Mouse (Mus musculus) megakaryocyte-erythroid progenitor cell, adult 5 weeks (primary cell): ENCODE results near the gene Lce3b. TPM values are rescaled to one million over a fixed set of nuclear protein-coding genes. Genes with fewer than 3 reads are reported as not detected.

Experiments used
- polyA plus RNA-seq: library from polyadenylated mRNA; stranded (reverse); fragments of >175 nt; gene quantifications from 2 replicates; pipeline ENCODE4 v1.2.3, GENCODE M21; 2012

Gene Lce3b
- not detected in 2 replicates for polyA plus RNA-seq

GRCm38 (mm10) chr3:92932679-92933078 is at the start of gene Lce3b:
Lce3b (plus strand) TSS chr3:92932979.

GRCm38 (mm10) chr3:92926130-92926529 is 6.6 kb upstream of the Lce3b start, which contains the start of gene Lce3a:
Lce3a (minus strand) TSS chr3:92926230.

DNA sequence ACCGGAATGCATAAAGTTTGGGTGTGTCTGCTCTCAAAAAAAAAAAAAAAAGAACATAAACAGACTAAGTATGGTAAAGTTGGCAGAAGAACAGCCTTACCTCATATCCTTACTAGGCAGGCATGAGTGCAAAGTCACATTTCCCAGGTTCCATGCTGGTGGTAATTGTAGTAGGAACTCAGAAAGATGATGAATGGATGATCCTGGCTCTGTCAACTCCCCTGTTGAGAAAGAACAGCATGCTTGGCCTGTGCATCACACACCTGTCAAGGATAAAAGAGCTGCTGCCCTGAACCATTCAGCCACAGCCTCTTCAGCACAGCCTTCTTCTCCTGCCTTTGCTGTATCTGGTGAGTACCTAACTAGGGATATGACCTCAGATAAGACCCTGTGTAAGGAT is 11.4 kb downstream of the Lce3b start, which contains the start of gene Lce3c:
Lce3c (plus strand) TSS at position 301 of the 400 bp plus-strand sequence.

GRCm38 (mm10) chr3:92957090-92957489 is 24.3 kb downstream of the Lce3b start, which contains the start of gene Lce3d:
Lce3d (plus strand) TSS chr3:92957390.

DNA sequence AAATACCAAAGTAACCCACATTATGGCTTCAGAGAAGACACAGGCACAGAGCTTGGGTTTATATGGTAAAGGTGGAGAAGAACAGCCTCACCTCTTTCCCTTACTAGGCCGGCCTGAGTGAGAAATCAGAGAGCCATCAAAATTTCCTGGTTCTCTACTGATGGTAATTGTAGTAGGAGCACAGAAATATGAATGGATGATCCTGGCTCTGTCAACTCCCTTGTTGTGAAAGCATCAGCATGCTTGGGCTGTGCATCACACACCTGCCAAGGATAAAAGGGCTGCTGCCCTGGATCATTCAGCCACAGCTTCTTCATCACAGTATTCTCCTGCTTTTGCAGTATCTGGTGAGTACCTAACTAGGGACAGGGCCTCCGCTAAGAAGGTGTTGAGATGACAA is 34.0 kb downstream of the Lce3b start, which contains the start of gene Lce3e:
Lce3e (plus strand) TSS at position 301 of the 400 bp plus-strand sequence.

Other genes with a start within 250 kb of the Lce3b start
- not detected in 2 replicates for gene Lce1d, start 245.8 kb upstream of the Lce3b start, polyA plus RNA-seq
- not detected in 2 replicates for gene Lce1e, start 223.9 kb upstream of the Lce3b start, polyA plus RNA-seq
- not detected in 2 replicates for gene Lce1f, start 212.6 kb upstream of the Lce3b start, polyA plus RNA-seq
- gene Gm38119, start 193.9 kb upstream of the Lce3b start, polyA plus RNA-seq = not detected in 2 replicates
- not detected in 2 replicates for gene Lce1g, start 180.6 kb upstream of the Lce3b start, polyA plus RNA-seq
- gene Lce1h, start 167.9 kb upstream of the Lce3b start, polyA plus RNA-seq = not detected in 2 replicates
- not detected in 2 replicates for gene Lce1i, start 154.1 kb upstream of the Lce3b start, polyA plus RNA-seq
- gene Lce1j, start 142.5 kb upstream of the Lce3b start, polyA plus RNA-seq = not detected in 2 replicates
- not detected in 2 replicates for gene Lce1k, start 125.1 kb upstream of the Lce3b start, polyA plus RNA-seq
- not detected in 2 replicates for gene Kprp, start 105.7 kb upstream of the Lce3b start, polyA plus RNA-seq
- not detected in 2 replicates for gene Lce1l, start 81.7 kb upstream of the Lce3b start, polyA plus RNA-seq
- not detected in 2 replicates for gene 2310050C09Rik, start 62.8 kb upstream of the Lce3b start, polyA plus RNA-seq
- not detected in 2 replicates for gene Lce3a, start 6.7 kb upstream of the Lce3b start, polyA plus RNA-seq
- not detected in 2 replicates for gene Lce3c, start 11.5 kb downstream of the Lce3b start, polyA plus RNA-seq
- gene Lce3d, start 24.4 kb downstream of the Lce3b start, polyA plus RNA-seq = not detected in 2 replicates
- not detected in 2 replicates for gene Lce3e, start 34.1 kb downstream of the Lce3b start, polyA plus RNA-seq
- not detected in 2 replicates for gene Lce3f, start 59.2 kb downstream of the Lce3b start, polyA plus RNA-seq
- gene Crct1, start 82.7 kb downstream of the Lce3b start, polyA plus RNA-seq = not detected in 2 replicates
- gene Lce1m, start 86.1 kb downstream of the Lce3b start, polyA plus RNA-seq = not detected in 2 replicates
- not detected in 2 replicates for gene Gm4858, start 135.8 kb downstream of the Lce3b start, polyA plus RNA-seq
- not detected in 2 replicates for gene Crnn, start 211.8 kb downstream of the Lce3b start, polyA plus RNA-seq